Mouse (Mus musculus) left cerebral cortex, adult 18-20 months (tissue): Measurements from ENCODE around the gene 2310002L09Rik. TPM values are rescaled to one million over a fixed set of nuclear protein-coding genes. Genes with fewer than 3 reads are reported as not detected.
"Not testable (repeated sequence)": the region's sequence is repeated elsewhere in the genome, so short reads cannot be mapped to it uniquely, and the experiment has no call there.

Experiments used
- DNase-seq, 2 experiments: peaks; one replicate each; pipeline ENCODE4 v3.0.0; 2021 to 2022; ENCODE audit warnings: low spot score in 2 of 2, mixed read lengths in 1 of 2
- long read RNA-seq, 2 experiments: library from polyadenylated mRNA; stranded (forward); transcript quantifications; one replicate each; pipeline ENCODE4 v2.0.0; 2021
- total RNA-seq, 2 experiments: library from RNA; stranded (reverse); gene quantifications; 2 replicates each; pipeline ENCODE4 v1.2.3; 2021

Gene 2310002L09Rik
- total RNA-seq, result not detected
- long read RNA-seq, experiment 1, result 0 reads
- long read RNA-seq, experiment 2, result 0 reads

- no peak for DNase-seq
Observed at GRCm38 (mm10) chr4:73950375-73950896, at the start of gene 2310002L09Rik. TSS of gene 2310002L09Rik (minus strand) at chr4:73950846.

GRCm38 (mm10) chr4:73980454-73980853, 29.8 kb upstream of the 2310002L09Rik start:
- no peak for DNase-seq

GRCm38 (mm10) chr4:73920660-73921059, 30.0 kb downstream of the 2310002L09Rik start, which contains the start of gene Gm11756:
TSS of gene Gm11756 (minus strand) at chr4:73920760.
- not testable (repeated sequence) for DNase-seq

GRCm38 (mm10) chr4:73905853-73906252, 44.8 kb downstream of the 2310002L09Rik start, which contains the start of gene Gm13871:
TSS of gene Gm13871 (minus strand) at chr4:73905953.
- DNase-seq, result not testable (repeated sequence)

- DNase-seq, result not testable (repeated sequence)
Observed at GRCm38 (mm10) chr4:73891012-73891411, 59.6 kb downstream of the 2310002L09Rik start, which contains the start of gene Gm11757. TSS of gene Gm11757 (minus strand) at chr4:73891112.

Other genes starting within 250 kb of the 2310002L09Rik start
- not detected for gene Rasef, start 159.9 kb downstream of the 2310002L09Rik start, total RNA-seq
- not detected for gene Gm11758, start 74.6 kb downstream of the 2310002L09Rik start, total RNA-seq
- not detected for gene Gm11757, start 59.7 kb downstream of the 2310002L09Rik start, total RNA-seq
- gene Gm13871, start 44.9 kb downstream of the 2310002L09Rik start, total RNA-seq, result not detected
- gene Gm11756, start 30.1 kb downstream of the 2310002L09Rik start, total RNA-seq, result not detected
- gene Frmd3, start 62.6 kb upstream of the 2310002L09Rik start, total RNA-seq, result 1 to 10 TPM; 5.1 to 6.2 TPM